Mouse (Mus musculus): ENCODE data around the gene Itgb2. TPM values are rescaled to one million over a fixed set of nuclear protein-coding genes. Genes with fewer than 3 reads are reported as not detected.

Itgb2 gene
- polyA plus RNA-seq, 1 experiment from 2014 or later: 0.67 TPM

DNA sequence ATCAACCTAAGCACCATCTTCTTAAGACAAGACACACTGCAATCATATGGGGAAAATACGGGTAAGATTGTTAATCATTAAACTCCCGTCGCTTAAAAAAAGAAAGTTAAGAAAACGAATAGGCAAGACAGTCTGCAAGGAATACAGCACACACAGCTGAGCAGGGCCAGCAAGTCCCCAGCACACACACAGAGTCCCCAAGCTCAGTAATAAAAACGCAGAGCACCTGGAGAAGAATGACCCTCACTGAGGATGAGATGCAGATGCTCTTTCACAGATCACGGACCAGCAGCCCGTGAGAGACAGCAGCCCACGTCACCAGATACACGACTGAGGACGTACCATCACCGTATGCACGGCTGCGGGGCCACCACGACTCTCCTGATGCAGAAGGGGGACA is 29.4 kb upstream of the Itgb2 start:
- no peak overlapping the region for H3K4me3 ChIP-seq (ENCODE audit: low read depth, low read length)
- peaks cover 62% of the 10 kb centered on the region for H3K36me3 ChIP-seq (ENCODE audit: control insufficient read depth, insufficient read depth, low read length)
- no peak for ATAC-seq
- H3K9ac ChIP-seq (ENCODE audit: low read length): no peak overlapping the region
- WGBS: 96% methylated on average over 14 of the region's 14 CpGs
- H3K4me2 ChIP-seq (ENCODE audit: low read length): no peak overlapping the region
- H3K9me3 ChIP-seq (replicated peaks; ENCODE audit: control insufficient read depth, low read length): no peaks in the 10 kb centered on the region
- no peak for DNase-seq (ENCODE audit: low spot score)
- H3K27ac ChIP-seq (ENCODE audit: low read depth, low read length): no peak overlapping the region
- H3K27me3 ChIP-seq (replicated peaks; ENCODE audit: control insufficient read depth, insufficient read depth, low read length): no peaks in the 10 kb centered on the region
- H3K4me1 ChIP-seq (ENCODE audit: control insufficient read depth, insufficient read depth, low read length): no peaks in the 10 kb centered on the region

DNA sequence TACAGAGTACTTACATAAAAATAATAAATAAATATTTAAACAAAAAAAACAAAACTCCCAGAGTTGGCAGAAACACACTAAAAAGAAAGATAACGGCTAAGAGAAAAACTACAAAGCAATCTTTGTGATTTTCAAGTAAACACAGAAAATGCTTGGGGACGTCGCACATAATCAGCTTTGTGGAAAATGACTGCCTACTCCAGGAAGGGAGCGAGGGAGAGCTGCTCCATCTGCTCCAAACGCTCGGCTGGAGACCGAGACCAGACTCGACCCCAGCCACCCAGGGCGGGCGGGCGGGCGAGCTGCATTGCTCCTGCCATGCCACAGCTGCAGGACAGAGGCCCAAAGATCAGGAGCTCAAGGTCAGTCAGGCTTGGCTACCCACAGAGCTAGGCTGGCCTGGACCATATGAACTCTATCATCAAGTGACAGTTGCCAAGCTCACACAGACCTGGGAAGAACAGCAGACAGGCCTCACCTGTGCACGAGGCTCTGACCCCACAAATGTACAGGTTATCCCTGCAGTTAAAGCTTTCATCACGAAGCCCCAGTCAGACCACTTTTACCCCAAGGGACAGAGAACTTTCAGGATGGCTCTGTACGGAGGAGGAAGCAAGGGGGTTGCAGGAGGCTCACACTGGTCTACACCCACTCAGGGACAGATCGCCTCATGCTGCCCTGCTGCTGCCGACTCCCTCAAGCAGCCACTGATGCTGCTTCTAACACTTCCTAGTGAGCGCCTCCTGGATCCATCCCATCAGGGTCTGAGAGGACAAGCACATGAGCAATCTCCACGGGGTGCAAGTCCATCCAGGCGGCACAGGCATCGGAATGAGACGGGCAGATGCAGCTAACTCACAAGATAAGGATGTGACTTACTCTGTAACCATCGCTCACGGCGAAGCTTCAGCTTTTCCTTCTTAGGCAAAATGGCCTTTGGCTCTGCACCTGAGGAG is 26.8 kb upstream of the Itgb2 start:
- Histone ChIP-seq H3K4me3 (ENCODE audit: low read depth, low read length) (no peak overlapping the region), H3K27me3 (replicated peaks; ENCODE audit: control insufficient read depth, insufficient read depth, low read length) (no peaks in the 10 kb centered on the region), H3K27ac (ENCODE audit: low read depth, low read length) (no peak overlapping the region), H3K36me3 (ENCODE audit: control insufficient read depth, insufficient read depth, low read length) (peaks cover 74% of the 10 kb centered on the region), H3K9ac (ENCODE audit: low read length) (no peak overlapping the region), H3K4me2 (ENCODE audit: low read length) (no peak overlapping the region), H3K9me3 (replicated peaks; ENCODE audit: control insufficient read depth, low read length) (no peaks in the 10 kb centered on the region), H3K4me1 (ENCODE audit: control insufficient read depth, insufficient read depth, low read length) (no peaks in the 10 kb centered on the region)
- ATAC-seq (no peak), DNase-seq (ENCODE audit: low spot score) (no peak)
- WGBS: 90% methylated on average over 25 of the region's 25 CpGs

DNA sequence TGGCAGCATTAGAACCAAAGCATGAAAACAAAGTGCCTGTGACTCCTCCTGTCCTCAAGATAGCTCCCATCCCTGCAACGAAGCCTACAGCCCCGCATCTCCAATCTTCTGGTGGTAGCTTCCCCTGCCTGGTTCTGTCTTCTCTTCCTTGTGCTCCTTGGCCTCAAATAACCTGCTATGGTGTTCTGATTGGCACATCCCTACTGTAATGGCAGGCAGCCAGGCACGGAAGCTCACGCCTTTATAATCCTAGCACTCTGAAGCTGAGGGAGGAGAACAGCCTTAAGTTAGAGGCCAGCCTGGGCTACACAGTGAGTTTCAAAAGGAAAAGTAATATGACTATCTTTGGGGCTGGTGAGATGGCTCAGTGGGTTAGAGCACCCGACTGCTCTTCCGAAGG is 25.9 kb upstream of the Itgb2 start:
- Histone ChIP-seq H3K9me3 (replicated peaks; ENCODE audit: control insufficient read depth, low read length) (no peaks in the 10 kb centered on the region), H3K27ac (ENCODE audit: low read depth, low read length) (no peak overlapping the region), H3K9ac (ENCODE audit: low read length) (no peak overlapping the region), H3K4me2 (ENCODE audit: low read length) (no peak overlapping the region), H3K36me3 (ENCODE audit: control insufficient read depth, insufficient read depth, low read length) (peaks cover 74% of the 10 kb centered on the region), H3K4me3 (ENCODE audit: low read depth, low read length) (no peak overlapping the region), H3K27me3 (replicated peaks; ENCODE audit: control insufficient read depth, insufficient read depth, low read length) (no peaks in the 10 kb centered on the region), H3K4me1 (ENCODE audit: control insufficient read depth, insufficient read depth, low read length) (no peaks in the 10 kb centered on the region)
- WGBS: 91% methylated on average over 6 of the region's 6 CpGs
- no peak for DNase-seq (ENCODE audit: low spot score)
- ATAC-seq: no peak

DNA sequence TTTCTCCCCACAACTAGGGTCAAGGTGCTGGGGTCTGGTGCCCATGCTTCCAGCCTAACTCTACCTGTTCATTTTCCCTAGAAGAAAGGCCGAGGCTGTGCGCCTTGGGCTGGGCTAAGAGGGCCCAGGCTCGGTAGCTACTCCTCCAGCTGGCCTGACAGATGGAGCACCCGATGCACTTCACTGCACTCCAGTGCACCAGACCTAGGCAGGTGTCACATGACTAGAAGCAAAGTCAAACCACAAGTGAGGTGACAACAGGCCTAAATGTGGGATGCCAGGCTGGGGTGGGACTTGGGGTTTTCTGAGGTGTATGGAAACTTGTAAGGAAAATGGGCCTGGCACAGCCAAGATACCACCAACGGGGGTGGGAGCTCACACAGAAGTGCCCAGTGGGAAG is 23.5 kb upstream of the Itgb2 start:
- DNase-seq (ENCODE audit: low spot score) (peak; percentile 8), ATAC-seq (no peak)
- Histone ChIP-seq H3K9ac (ENCODE audit: low read length) (no peak overlapping the region), H3K4me3 (ENCODE audit: low read depth, low read length) (no peak overlapping the region), H3K27ac (ENCODE audit: low read depth, low read length) (no peak overlapping the region), H3K4me1 (ENCODE audit: control insufficient read depth, insufficient read depth, low read length) (no peaks in the 10 kb centered on the region), H3K27me3 (replicated peaks; ENCODE audit: control insufficient read depth, insufficient read depth, low read length) (no peaks in the 10 kb centered on the region), H3K4me2 (ENCODE audit: low read length) (no peak overlapping the region), H3K36me3 (ENCODE audit: control insufficient read depth, insufficient read depth, low read length) (peaks cover 75% of the 10 kb centered on the region), H3K9me3 (replicated peaks; ENCODE audit: control insufficient read depth, low read length) (no peaks in the 10 kb centered on the region)
- 83% methylated on average over 5 of the region's 5 CpGs for WGBS

DNA sequence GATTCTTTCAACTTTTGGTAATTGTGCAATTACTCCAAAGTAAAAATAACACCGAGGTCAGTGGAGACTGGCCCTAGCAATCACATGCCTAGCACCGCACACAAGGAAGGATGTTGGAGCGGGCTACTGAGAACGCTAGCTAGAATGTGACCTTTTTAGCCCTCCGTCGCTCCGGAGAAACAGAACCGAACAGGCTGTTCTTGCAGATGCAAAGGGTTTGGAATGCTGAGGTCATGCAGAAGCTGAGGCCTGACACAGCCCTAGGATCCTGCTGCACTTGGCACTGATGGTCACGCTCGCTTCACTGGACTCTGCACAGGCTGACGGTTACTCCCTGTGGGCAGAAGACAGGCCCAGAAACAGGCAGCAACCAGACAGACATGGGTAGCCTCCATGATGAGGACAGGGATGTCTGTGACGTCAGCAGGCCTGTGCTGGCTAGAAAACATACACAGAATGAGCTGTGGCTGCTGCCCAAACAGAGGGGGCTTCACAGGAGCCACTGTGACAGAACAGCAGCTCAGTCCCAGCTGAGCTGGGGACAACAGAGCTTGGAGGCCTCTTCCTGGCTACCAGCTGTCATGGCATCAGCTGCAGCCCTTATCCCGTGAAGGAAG is 23.0 kb upstream of the Itgb2 start:
- no peak for ATAC-seq
- H3K36me3 ChIP-seq (ENCODE audit: control insufficient read depth, insufficient read depth, low read length): peaks cover 76% of the 10 kb centered on the region
- no peak overlapping the region for H3K9ac ChIP-seq (ENCODE audit: low read length)
- H3K27ac ChIP-seq (ENCODE audit: low read depth, low read length): no peak overlapping the region
- no peaks in the 10 kb centered on the region for H3K4me1 ChIP-seq (ENCODE audit: control insufficient read depth, insufficient read depth, low read length)
- H3K27me3 ChIP-seq (replicated peaks; ENCODE audit: control insufficient read depth, insufficient read depth, low read length): no peaks in the 10 kb centered on the region
- H3K9me3 ChIP-seq (replicated peaks; ENCODE audit: control insufficient read depth, low read length): no peaks in the 10 kb centered on the region
- 95% methylated on average over 13 of the region's 13 CpGs for WGBS
- no peak overlapping the region for H3K4me3 ChIP-seq (ENCODE audit: low read depth, low read length)
- no peak overlapping the region for H3K4me2 ChIP-seq (ENCODE audit: low read length)
- no peak for DNase-seq (ENCODE audit: low spot score)

DNA sequence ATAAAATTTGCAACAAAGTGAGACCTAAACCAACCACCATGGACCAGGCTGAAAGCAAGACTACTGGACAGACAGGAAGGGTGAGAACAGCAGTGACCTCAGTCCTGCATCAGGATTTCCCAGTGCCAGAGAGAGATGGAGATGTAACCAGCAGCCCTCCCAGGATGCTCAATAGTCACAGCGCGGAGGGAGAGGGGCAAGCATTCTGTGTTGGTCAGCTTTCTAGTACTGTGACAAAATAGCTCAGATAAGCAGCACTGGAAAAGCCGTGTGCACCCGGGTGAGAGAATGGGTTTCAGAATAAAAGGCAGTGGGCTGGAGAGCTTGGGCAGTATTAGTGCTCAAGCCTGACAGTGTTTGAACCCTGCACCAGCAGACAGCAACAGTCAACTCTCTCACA is 22.3 kb upstream of the Itgb2 start:
- no peaks in the 10 kb centered on the region for H3K9me3 ChIP-seq (replicated peaks; ENCODE audit: control insufficient read depth, low read length)
- no peak overlapping the region for H3K27ac ChIP-seq (ENCODE audit: low read depth, low read length)
- ATAC-seq (no peak), DNase-seq (ENCODE audit: low spot score) (no peak)
- 94% methylated on average over 4 of the region's 4 CpGs for WGBS
- no peak overlapping the region for H3K4me3 ChIP-seq (ENCODE audit: low read depth, low read length)
- no peak overlapping the region for H3K9ac ChIP-seq (ENCODE audit: low read length)
- peaks cover 80% of the 10 kb centered on the region for H3K36me3 ChIP-seq (ENCODE audit: control insufficient read depth, insufficient read depth, low read length)
- no peaks in the 10 kb centered on the region for H3K4me1 ChIP-seq (ENCODE audit: control insufficient read depth, insufficient read depth, low read length)
- H3K4me2 ChIP-seq (ENCODE audit: low read length): no peak overlapping the region
- no peaks in the 10 kb centered on the region for H3K27me3 ChIP-seq (replicated peaks; ENCODE audit: control insufficient read depth, insufficient read depth, low read length)

DNA sequence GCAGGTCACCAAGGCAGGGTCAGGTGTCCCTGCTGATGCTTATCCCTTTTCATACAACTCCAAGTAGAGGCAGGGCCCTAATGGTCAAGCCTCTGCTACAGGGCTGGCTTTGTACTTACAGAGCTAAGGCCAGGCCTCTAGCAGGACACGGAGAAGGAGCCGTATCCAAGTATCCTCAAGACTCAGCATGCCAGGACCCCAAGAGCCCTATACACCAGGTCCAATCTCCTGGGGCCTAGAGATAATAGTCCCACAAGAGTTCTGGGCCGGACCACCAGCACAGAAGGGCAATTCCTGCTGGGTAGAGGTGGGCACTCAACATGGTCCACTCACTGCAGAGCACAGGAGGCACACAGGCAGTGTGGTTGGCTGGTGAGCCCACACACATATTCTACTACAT is 21.3 kb upstream of the Itgb2 start:
- 91% methylated on average over 3 of the region's 3 CpGs for WGBS
- DNase-seq (ENCODE audit: low spot score) (no peak), ATAC-seq (no peak)
- H3K27ac ChIP-seq (ENCODE audit: low read depth, low read length): no peak overlapping the region
- H3K36me3 ChIP-seq (ENCODE audit: control insufficient read depth, insufficient read depth, low read length): peaks cover 77% of the 10 kb centered on the region
- no peaks in the 10 kb centered on the region for H3K4me1 ChIP-seq (ENCODE audit: control insufficient read depth, insufficient read depth, low read length)
- no peak overlapping the region for H3K4me2 ChIP-seq (ENCODE audit: low read length)
- H3K27me3 ChIP-seq (replicated peaks; ENCODE audit: control insufficient read depth, insufficient read depth, low read length): no peaks in the 10 kb centered on the region
- no peak overlapping the region for H3K4me3 ChIP-seq (ENCODE audit: low read depth, low read length)
- no peaks in the 10 kb centered on the region for H3K9me3 ChIP-seq (replicated peaks; ENCODE audit: control insufficient read depth, low read length)
- no peak overlapping the region for H3K9ac ChIP-seq (ENCODE audit: low read length)

DNA sequence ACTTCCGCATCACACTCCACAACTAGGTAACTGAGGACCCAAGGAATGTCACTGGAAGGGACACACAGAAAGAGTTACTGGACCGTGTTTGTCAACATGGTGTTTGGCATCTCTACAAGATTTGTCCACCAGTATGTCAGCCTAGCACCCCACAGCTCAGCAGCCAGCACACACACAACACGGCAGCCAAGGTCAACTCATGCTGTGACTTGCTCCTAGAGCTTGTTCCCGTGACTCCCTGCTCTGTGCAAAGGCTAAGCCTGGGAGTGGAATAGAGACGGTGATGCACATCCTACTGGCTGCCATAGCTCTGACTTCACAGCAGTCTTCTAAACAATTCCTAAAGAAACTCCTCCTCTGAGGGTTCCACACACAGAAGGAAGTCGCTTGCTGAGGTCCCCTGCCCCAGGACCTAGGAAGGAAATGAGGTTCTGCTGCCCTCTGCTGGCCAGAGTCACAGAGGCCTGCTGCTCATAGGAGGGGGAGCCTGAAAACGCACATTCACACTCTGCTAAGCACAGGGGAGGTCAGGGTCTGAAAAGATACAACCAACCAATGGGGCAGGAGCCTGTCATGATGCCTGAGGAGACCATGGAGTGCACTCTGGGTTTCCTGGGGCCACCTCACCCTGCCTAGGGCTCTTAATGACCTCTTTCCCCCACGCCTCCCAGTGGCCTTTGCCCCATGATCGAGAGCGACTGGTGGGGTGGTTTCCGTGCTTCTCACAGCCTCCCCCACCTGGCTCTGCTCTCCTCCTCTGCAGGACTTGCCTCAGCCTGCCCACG is 20.5 kb upstream of the Itgb2 start:
- Histone ChIP-seq H3K4me1 (ENCODE audit: control insufficient read depth, insufficient read depth, low read length) (peaks cover under 1% of the 10 kb centered on the region; the same call in 1 of the 2 replicates), H3K4me2 (ENCODE audit: low read length) (no peak overlapping the region), H3K27me3 (replicated peaks; ENCODE audit: control insufficient read depth, insufficient read depth, low read length) (no peaks in the 10 kb centered on the region), H3K9ac (ENCODE audit: low read length) (no peak overlapping the region), H3K36me3 (ENCODE audit: control insufficient read depth, insufficient read depth, low read length) (peaks cover 78% of the 10 kb centered on the region), H3K4me3 (ENCODE audit: low read depth, low read length) (no peak overlapping the region), H3K27ac (ENCODE audit: low read depth, low read length) (no peak overlapping the region), H3K9me3 (replicated peaks; ENCODE audit: control insufficient read depth, low read length) (no peaks in the 10 kb centered on the region)
- peak; percentile 86 for ATAC-seq
- 47% methylated on average over 12 of the region's 12 CpGs for WGBS
- DNase-seq (ENCODE audit: low spot score): peak; percentile 87
